Mouse (Mus musculus) heart, embryonic 11.5 days (tissue): ENCODE results near the gene Ptpn7. TPM values are rescaled to one million over a fixed set of nuclear protein-coding genes. Genes with fewer than 3 reads are reported as not detected.

Experiments used
- ATAC-seq: fragments of 200-750 bp; cut with Nextera tagmentation; replicated peaks from 2 replicates; pipeline ENCODE4 v1.8.0; 2017; ENCODE audit warnings: moderate library complexity; ENCODE audit not compliant: insufficient number of reproducible peaks, low FRiP score, low TSS enrichment
- H3K27ac ChIP-seq: fragments of 300-500 bp; sonication (generic); 2 replicates; pipeline ENCODE4 v1.5.1; 2014; ENCODE audit warnings: mild to moderate bottlenecking, low read depth, low read length
- H3K27me3 ChIP-seq: fragments of 300-500 bp; sonication (generic); 2 replicates; pipeline ENCODE4 v1.6.1; 2014; ENCODE audit warnings: mild to moderate bottlenecking, low read length, mixed read lengths; ENCODE audit not compliant: control insufficient read depth, insufficient read depth
- H3K36me3 ChIP-seq: fragments of 300-500 bp; sonication (generic); 2 replicates; pipeline ENCODE4 v1.6.1; 2014; ENCODE audit warnings: mild to moderate bottlenecking, low read length, moderate library complexity, mixed read lengths; ENCODE audit not compliant: control insufficient read depth, insufficient read depth
- H3K4me1 ChIP-seq: fragments of 300-500 bp; sonication (generic); 2 replicates; pipeline ENCODE4 v1.6.1; 2014; ENCODE audit warnings: low read length; ENCODE audit not compliant: control insufficient read depth, insufficient read depth
- H3K4me2 ChIP-seq: fragments of 300-500 bp; sonication (generic); 2 replicates; pipeline ENCODE4 v1.6.1; 2014; ENCODE audit warnings: mild to moderate bottlenecking, moderate library complexity
- H3K4me3 ChIP-seq: fragments of 300-500 bp; sonication (generic); 2 replicates; pipeline ENCODE4 v1.5.1; 2014; ENCODE audit warnings: low read depth, low read length
- H3K9ac ChIP-seq: fragments of 300-500 bp; sonication (generic); 2 replicates; pipeline ENCODE4 v1.6.1; 2014; ENCODE audit warnings: mild to moderate bottlenecking, low read depth, low read length, moderate library complexity
- H3K9me3 ChIP-seq: fragments of 300-500 bp; sonication (generic); replicated peaks from 2 replicates; pipeline ENCODE4 v1.6.1; 2016; ENCODE audit warnings: low read length; ENCODE audit not compliant: control insufficient read depth
- WGBS: fragments of 180-500 bp; shearing (Covaris S2); extraction: QIAGEN DNeasy Blood & Tissue Kit; methylation state at CpG from one replicate; pipeline ENCODE4 v1.1.7; 2014; ENCODE audit not compliant: insufficient replicate concordance; 5-methylcytosine and 5-hydroxymethylcytosine counted together
- polyA plus RNA-seq: library from polyadenylated mRNA; unstranded; fragments of >200 nt; fragmentation: Nextera tagmentation; extraction: Ambion mirVana; gene quantifications from 2 replicates; pipeline ENCODE4 v1.2.1, GENCODE M21; 2014

Gene Ptpn7
- polyA plus RNA-seq, 1 experiment from 2014 or later: 2.0 TPM

- no peak overlapping the region for H3K27ac ChIP-seq
- ATAC-seq: peak; percentile 40; the same call in 1 of the 2 replicates
- no peaks in the 10 kb centered on the region for H3K9me3 ChIP-seq
- no peak overlapping the region for H3K4me3 ChIP-seq
- H3K36me3 ChIP-seq: 0 out of 2 replicates have a peak, but pooled peaks cover 2% of the 10 kb centered on the region
- H3K27me3 ChIP-seq: peaks cover 37% of the 10 kb centered on the region
- 60% methylated on average over 6 of the region's 6 CpGs for WGBS
- H3K4me1 ChIP-seq: peaks cover 7% of the 10 kb centered on the region; the same call in 1 of the 2 replicates
- H3K9ac ChIP-seq: no peak overlapping the region
- H3K4me2 ChIP-seq: no peak overlapping the region
Measured at GRCm38 (mm10) chr1:135156300-135156699, 23.8 kb downstream of the Ptpn7 start.

- 69% methylated on average over 5 of the region's 5 CpGs for WGBS
- Histone ChIP-seq H3K4me3 (no peak overlapping the region), H3K9ac (no peak overlapping the region), H3K27ac (no peak overlapping the region), H3K4me1 (peaks cover 7% of the 10 kb centered on the region; the same call in 1 of the 2 replicates), H3K36me3 (0 out of 2 replicates have a peak, but pooled peaks cover 2% of the 10 kb centered on the region), H3K4me2 (no peak overlapping the region), H3K27me3 (peaks cover 46% of the 10 kb centered on the region), H3K9me3 (no peaks in the 10 kb centered on the region)
- no peak for ATAC-seq
Measured at GRCm38 (mm10) chr1:135158633-135159032, 26.1 kb downstream of the Ptpn7 start.

GRCm38 (mm10) chr1:135159074-135159473 is 26.6 kb downstream of the Ptpn7 start:
- Histone ChIP-seq H3K9ac (no peak overlapping the region), H3K4me1 (peaks cover 7% of the 10 kb centered on the region; the same call in 1 of the 2 replicates), H3K9me3 (no peaks in the 10 kb centered on the region), H3K36me3 (0 out of 2 replicates have a peak, but pooled peaks cover 2% of the 10 kb centered on the region), H3K27ac (no peak overlapping the region), H3K4me2 (no peak overlapping the region), H3K4me3 (no peak overlapping the region), H3K27me3 (peaks cover 44% of the 10 kb centered on the region)
- no peak for ATAC-seq
- WGBS: 71% methylated on average over 7 of the region's 7 CpGs

- Histone ChIP-seq H3K4me2 (no peak overlapping the region), H3K4me3 (no peak overlapping the region), H3K36me3 (0 out of 2 replicates have a peak, but pooled peaks cover 2% of the 10 kb centered on the region), H3K9ac (no peak overlapping the region), H3K9me3 (no peaks in the 10 kb centered on the region), H3K27ac (no peak overlapping the region), H3K27me3 (peaks cover 46% of the 10 kb centered on the region), H3K4me1 (peaks cover 5% of the 10 kb centered on the region; the same call in 1 of the 2 replicates)
- ATAC-seq: no peak
- WGBS: 74% methylated on average over 11 of the region's 11 CpGs
Measured at GRCm38 (mm10) chr1:135159556-135160123, 27.1 kb downstream of the Ptpn7 start.

- no peak overlapping the region for H3K4me2 ChIP-seq
- H3K27ac ChIP-seq: no peak overlapping the region
- H3K4me1 ChIP-seq: no peaks in the 10 kb centered on the region
- 0 out of 2 replicates have a peak, but pooled peaks cover 2% of the 10 kb centered on the region for H3K36me3 ChIP-seq
- peaks cover 49% of the 10 kb centered on the region for H3K27me3 ChIP-seq
- WGBS: 80% methylated on average over 13 of the region's 13 CpGs
- no peak overlapping the region for H3K9ac ChIP-seq
- no peaks in the 10 kb centered on the region for H3K9me3 ChIP-seq
- no peak for ATAC-seq
- no peak overlapping the region for H3K4me3 ChIP-seq
Measured at GRCm38 (mm10) chr1:135160411-135161050, 28.0 kb downstream of the Ptpn7 start.

GRCm38 (mm10) chr1:135162720-135163119 is 30.2 kb downstream of the Ptpn7 start:
- H3K27me3 ChIP-seq: peaks cover 57% of the 10 kb centered on the region
- no peaks in the 10 kb centered on the region; the same call in 1 of the 2 replicates for H3K4me1 ChIP-seq
- no peaks in the 10 kb centered on the region for H3K36me3 ChIP-seq
- WGBS: 50% methylated on average over 6 of the region's 6 CpGs
- no peak overlapping the region for H3K4me2 ChIP-seq
- no peaks in the 10 kb centered on the region for H3K9me3 ChIP-seq
- no peak for ATAC-seq
- H3K9ac ChIP-seq: no peak overlapping the region
- H3K27ac ChIP-seq: no peak overlapping the region
- no peak overlapping the region for H3K4me3 ChIP-seq

- Histone ChIP-seq H3K4me1 (no peaks in the 10 kb centered on the region; the same call in 1 of the 2 replicates), H3K36me3 (no peaks in the 10 kb centered on the region), H3K4me3 (no peak within 1 kb of the TSS), H3K4me2 (no peak within 1 kb of the TSS), H3K9ac (no peak within 1 kb of the TSS), H3K27me3 (peaks cover 24% of the 10 kb centered on the region), H3K27ac (no peak within 1 kb of the TSS), H3K9me3 (no peaks in the 10 kb centered on the region)
- WGBS: 58% methylated on average over 11 of the region's 11 CpGs
- no peak for ATAC-seq
Measured at GRCm38 (mm10) chr1:135167435-135167834, 34.9 kb downstream of the Ptpn7 start, which contains the start of gene Gpr37l1. Gene Gpr37l1 (minus strand): TSS chr1:135167681.

GRCm38 (mm10) chr1:135168453-135169200 is 36.1 kb downstream of the Ptpn7 start:
- Histone ChIP-seq H3K9ac (no peak overlapping the region), H3K27me3 (peaks cover 21% of the 10 kb centered on the region), H3K4me1 (no peaks in the 10 kb centered on the region; the same call in 1 of the 2 replicates), H3K4me2 (no peak overlapping the region), H3K4me3 (no peak overlapping the region), H3K9me3 (no peaks in the 10 kb centered on the region), H3K36me3 (no peaks in the 10 kb centered on the region), H3K27ac (no peak overlapping the region)
- 87% methylated on average over 10 of the region's 10 CpGs for WGBS
- no peak for ATAC-seq
